Mouse (Mus musculus) lung, embryonic 14.5 days (tissue): ENCODE results near the gene Cass4. TPM values are rescaled to one million over a fixed set of nuclear protein-coding genes. Genes with fewer than 3 reads are reported as not detected.

ENCODE experiments used
- ATAC-seq: fragments of 200-750 bp; cut with Nextera tagmentation; 2 replicates; pipeline ENCODE4 v1.8.0; 2017; ENCODE audit warnings: mild to moderate bottlenecking, moderate TSS enrichment, moderate library complexity; ENCODE audit not compliant: insufficient read depth
- DNase-seq: peaks from one replicate; pipeline ENCODE4 v3.0.0-alpha.2; 2015
- H3K27ac ChIP-seq: fragments of 300-500 bp; sonication (generic); 2 replicates; pipeline ENCODE4 v1.5.1; 2014; ENCODE audit warnings: low read depth, mild to moderate bottlenecking, moderate library complexity
- H3K27me3 ChIP-seq: fragments of 300-500 bp; sonication (generic); 2 replicates; pipeline ENCODE4 v1.6.1; 2014; ENCODE audit warnings: low read length, control low read depth; ENCODE audit not compliant: insufficient read depth
- H3K36me3 ChIP-seq: fragments of 300-500 bp; sonication (generic); 2 replicates; pipeline ENCODE4 v1.6.1; 2014; ENCODE audit warnings: control low read depth; ENCODE audit not compliant: insufficient read depth
- H3K4me1 ChIP-seq: fragments of 300-500 bp; sonication (generic); 2 replicates; pipeline ENCODE4 v1.6.1; 2014; ENCODE audit warnings: antibody characterized with exemption, control low read depth; ENCODE audit not compliant: insufficient read depth
- H3K4me2 ChIP-seq: fragments of 300-500 bp; sonication (generic); 2 replicates; pipeline ENCODE4 v1.6.1; 2014; ENCODE audit warnings: mild to moderate bottlenecking
- H3K4me3 ChIP-seq: fragments of 300-500 bp; sonication (generic); 2 replicates; pipeline ENCODE4 v1.5.1; 2014; ENCODE audit warnings: low read depth, low read length
- H3K9ac ChIP-seq: fragments of 300-500 bp; sonication (generic); 2 replicates; pipeline ENCODE4 v1.6.1; 2014
- H3K9me3 ChIP-seq: fragments of 300-500 bp; sonication (generic); 2 replicates; pipeline ENCODE4 v1.6.1; 2016; ENCODE audit warnings: low read depth, low read length, control low read depth
- CTCF ChIP-seq: IDR thresholded peaks from 2 replicates; pipeline ENCODE4 v1.5.1; 2016; ENCODE audit warnings: antibody characterized with exemption, low read depth
- WGBS: fragments of 180-500 bp; shearing (Covaris S2); extraction: QIAGEN DNeasy Blood & Tissue Kit; methylation state at CpG from one replicate; pipeline ENCODE4 v1.1.7; 2014; 5-methylcytosine and 5-hydroxymethylcytosine counted together
- polyA plus RNA-seq: library from polyadenylated mRNA; unstranded; fragments of >200 nt; fragmentation: Nextera tagmentation; extraction: Ambion mirVana; gene quantifications from 2 replicates; pipeline ENCODE4 v1.2.1, GENCODE M21; 2014

Cass4 gene
- polyA plus RNA-seq, 1 experiment from 2014 or later = 2.6 TPM

- ATAC-seq (no peak), DNase-seq (no peak)
- no peaks in the 10 kb centered on the region for H3K4me1 ChIP-seq
- no peaks in the 10 kb centered on the region for H3K27me3 ChIP-seq
- H3K4me2 ChIP-seq = no peak overlapping the region
- no peak overlapping the region for H3K4me3 ChIP-seq
- H3K27ac ChIP-seq = no peak overlapping the region
- H3K9ac ChIP-seq = no peak overlapping the region
- H3K36me3 ChIP-seq = peaks cover 63% of the 10 kb centered on the region
- no peak for TF ChIP-seq CTCF
- H3K9me3 ChIP-seq = no peaks in the 10 kb centered on the region
- WGBS = 92% methylated on average over 5 of the region's 5 CpGs
Observed at GRCm38 (mm10) chr2:172467206-172467605, 73.6 kb downstream of the Cass4 start.

GRCm38 (mm10) chr2:172468346-172468819 is 74.8 kb downstream of the Cass4 start:
- H3K4me1 ChIP-seq = no peaks in the 10 kb centered on the region
- peak; percentile 57 for ATAC-seq
- H3K27me3 ChIP-seq = no peaks in the 10 kb centered on the region
- no peak for TF ChIP-seq CTCF
- 0 out of 2 replicates have a peak overlapping the region, but pooled peaks have one; percentile 12 for H3K27ac ChIP-seq
- no peaks in the 10 kb centered on the region for H3K9me3 ChIP-seq
- no peak overlapping the region for H3K9ac ChIP-seq
- H3K36me3 ChIP-seq = peaks cover 58% of the 10 kb centered on the region
- WGBS = 68% methylated on average over 11 of the region's 11 CpGs
- DNase-seq = peak; percentile 84
- no peak overlapping the region for H3K4me2 ChIP-seq
- no peak overlapping the region for H3K4me3 ChIP-seq

- Histone ChIP-seq H3K9me3 (no peaks in the 10 kb centered on the region), H3K4me1 (no peaks in the 10 kb centered on the region; the same call in 1 of the 2 replicates), H3K36me3 (peaks cover 30% of the 10 kb centered on the region), H3K9ac (no peak within 1 kb of the TSS), H3K4me3 (no peak within 1 kb of the TSS), H3K27ac (peak within 1 kb of the TSS; percentile 12; the same call in 1 of the 2 replicates), H3K27me3 (no peaks in the 10 kb centered on the region), H3K4me2 (no peak within 1 kb of the TSS)
- ATAC-seq (no peak), DNase-seq (no peak)
- no peak for TF ChIP-seq CTCF
- WGBS = 85% methylated on average over 11 of the region's 11 CpGs
Observed at GRCm38 (mm10) chr2:172472318-172472717, 78.7 kb downstream of the Cass4 start, which contains the start of gene Fam209. TSS of gene Fam209 (plus strand) at chr2:172472520.

GRCm38 (mm10) chr2:172473591-172473990 is 80.0 kb downstream of the Cass4 start:
- WGBS = 34% methylated on average over 8 of the region's 8 CpGs
- Histone ChIP-seq H3K4me3 (no peak overlapping the region), H3K4me2 (no peak overlapping the region), H3K9me3 (no peaks in the 10 kb centered on the region), H3K4me1 (no peaks in the 10 kb centered on the region; the same call in 1 of the 2 replicates), H3K27ac (peak overlapping the region; percentile 59; the same call in 1 of the 2 replicates), H3K9ac (no peak overlapping the region), H3K36me3 (peaks cover 19% of the 10 kb centered on the region), H3K27me3 (no peaks in the 10 kb centered on the region)
- ATAC-seq (peak; percentile 67), DNase-seq (peak; percentile 92)
- no peak for TF ChIP-seq CTCF

GRCm38 (mm10) chr2:172474970-172475369 is 81.4 kb downstream of the Cass4 start:
- Histone ChIP-seq H3K4me2 (no peak overlapping the region), H3K4me1 (no peaks in the 10 kb centered on the region; the same call in 1 of the 2 replicates), H3K4me3 (no peak overlapping the region), H3K27me3 (no peaks in the 10 kb centered on the region), H3K9ac (no peak overlapping the region), H3K9me3 (no peaks in the 10 kb centered on the region), H3K27ac (no peak overlapping the region), H3K36me3 (peaks cover 6% of the 10 kb centered on the region; the same call in 1 of the 2 replicates)
- 32% methylated on average over 6 of the region's 6 CpGs for WGBS
- ATAC-seq (no peak), DNase-seq (peak; percentile 45)
- peak; percentile 60 for TF ChIP-seq CTCF

- 21% methylated on average over 10 of the region's 10 CpGs for WGBS
- H3K27me3 ChIP-seq = no peaks in the 10 kb centered on the region
- H3K4me1 ChIP-seq = no peaks in the 10 kb centered on the region; the same call in 1 of the 2 replicates
- no peak overlapping the region for H3K27ac ChIP-seq
- H3K4me2 ChIP-seq = no peak overlapping the region
- H3K9me3 ChIP-seq = no peaks in the 10 kb centered on the region
- H3K9ac ChIP-seq = no peak overlapping the region
- ATAC-seq (no peak), DNase-seq (no peak)
- no peaks in the 10 kb centered on the region for H3K36me3 ChIP-seq
- no peak for TF ChIP-seq CTCF
- H3K4me3 ChIP-seq = no peak overlapping the region
Observed at GRCm38 (mm10) chr2:172476707-172477260, 83.2 kb downstream of the Cass4 start.

- WGBS = 24% methylated on average over 3 of the region's 3 CpGs
Observed at GRCm38 (mm10) chr2:172477350-172477749, 83.8 kb downstream of the Cass4 start.

More at GRCm38 (mm10) chr2:172477350-172477749, 83.8 kb downstream of the Cass4 start:
- TF ChIP-seq CTCF = no peak
- Histone ChIP-seq H3K4me1 (no peaks in the 10 kb centered on the region; the same call in 1 of the 2 replicates), H3K9ac (no peak overlapping the region), H3K36me3 (no peaks in the 10 kb centered on the region), H3K4me2 (no peak overlapping the region), H3K27ac (no peak overlapping the region), H3K4me3 (no peak overlapping the region), H3K27me3 (no peaks in the 10 kb centered on the region), H3K9me3 (no peaks in the 10 kb centered on the region)
- no peak for ATAC-seq
- DNase-seq = no peak
